Mouse (Mus musculus) bone marrow, adult 2 months (tissue): ENCODE data around the gene Pdhb.

Source experiments
- CTCF ChIP-seq: fragments of 200-500 bp; IDR thresholded peaks from 2 replicates; pipeline ENCODE4 v1.5.1; 2011; ENCODE audit warnings: low read length, control low read depth; ENCODE audit not compliant: control insufficient read depth, insufficient read depth
- POLR2A ChIP-seq: fragments of 200-500 bp; IDR thresholded peaks from 2 replicates; pipeline ENCODE4 v1.6.1; 2011; ENCODE audit warnings: low read depth, mild to moderate bottlenecking, control low read depth, low read length, borderline replicate concordance; ENCODE audit not compliant: control insufficient read depth

GRCm38 (mm10) chr14:8119904-8120303, 52.9 kb downstream of the Pdhb start:
- TF ChIP-seq CTCF (no peak), POLR2A (no peak)
